Mouse (Mus musculus) hematopoietic multipotent progenitor cell, adult 10-12 weeks (in vitro differentiated cells): Measurements from ENCODE around the gene Fbxo5. TPM values are rescaled to one million over a fixed set of nuclear protein-coding genes. Genes with fewer than 3 reads are reported as not detected.

Experiments
- polyA plus RNA-seq: library from polyadenylated mRNA; stranded (reverse); fragments of >175 nt; gene quantifications from 2 replicates; pipeline ENCODE4 v1.2.3, GENCODE M21; 2012; ENCODE audit warnings: low replicate concordance

The Fbxo5 gene
- 1.00 and 5.7 TPM in 2 replicates for polyA plus RNA-seq

GRCm38 (mm10) chr10:5805243-5805730 lies at the start of gene Fbxo5:
Fbxo5 (minus strand) TSS chr10:5805600.

DNA sequence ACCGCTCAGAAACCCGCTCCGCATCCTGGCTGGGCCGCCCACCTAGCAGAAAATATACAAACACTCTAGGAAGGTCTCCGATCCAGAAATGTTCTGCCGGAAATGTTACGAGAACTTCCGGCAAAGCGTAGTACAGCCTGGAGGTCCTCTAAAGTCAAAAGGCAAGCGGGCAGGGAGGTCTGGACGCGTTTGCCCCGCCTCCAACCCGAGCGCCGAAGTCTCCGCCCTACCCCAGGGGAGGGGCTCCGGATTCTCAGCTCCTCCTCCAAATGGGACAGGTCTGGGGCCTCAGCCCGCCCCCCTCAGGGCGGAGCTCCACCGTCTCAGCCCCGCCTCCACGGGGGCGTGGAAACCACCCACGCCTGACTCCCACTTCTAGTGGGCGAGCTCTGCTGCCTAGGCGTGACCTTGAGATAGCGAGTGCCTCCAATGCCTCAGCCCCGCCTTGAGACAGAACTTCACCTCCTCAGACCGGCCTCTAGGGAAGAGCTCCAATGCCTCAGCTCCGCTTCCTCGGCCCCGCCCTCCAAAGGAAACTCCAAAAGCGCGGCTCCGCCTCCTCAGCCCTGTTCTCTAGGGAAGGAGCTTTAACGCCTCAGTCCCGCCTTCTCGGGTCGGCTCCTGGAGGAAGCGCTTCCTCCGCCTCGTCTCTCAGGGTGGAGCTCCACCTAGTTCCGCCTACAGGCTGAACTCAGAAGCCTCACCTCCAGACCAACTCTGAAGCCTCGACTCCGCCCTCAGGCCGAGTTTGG lies 18.5 kb upstream of the Fbxo5 start, which contains the start of gene Mtrf1l:
TSS of gene Mtrf1l (minus strand) at position 171 of the 752 bp plus-strand sequence.

Other genes with a start within 250 kb of the Fbxo5 start
- gene Myct1, start 211.8 kb downstream of the Fbxo5 start, polyA plus RNA-seq: 0.38 and 0.79 TPM in 2 replicates
- not detected in 2 replicates for gene Vip, start 166.4 kb downstream of the Fbxo5 start, polyA plus RNA-seq
- gene Mtrf1l, start 18.3 kb upstream of the Fbxo5 start, polyA plus RNA-seq: 3.1 and 3.6 TPM in 2 replicates
- gene Rgs17, start 116.8 kb upstream of the Fbxo5 start, polyA plus RNA-seq: not detected in 2 replicates